Mouse (Mus musculus) embryonic facial prominence, embryonic 12.5 days (tissue): ENCODE results near the gene Slc22a26. TPM values are rescaled to one million over a fixed set of nuclear protein-coding genes. Genes with fewer than 3 reads are reported as not detected.
"Not testable (repeated sequence)": the region's sequence is repeated elsewhere in the genome, so short reads cannot be mapped to it uniquely, and the experiment has no call there.

Experiments used
- ATAC-seq: fragments of 200-750 bp; cut with Nextera tagmentation; 2 replicates; pipeline ENCODE4 v1.8.0; 2017; ENCODE audit not compliant: insufficient number of reproducible peaks, insufficient read depth, low FRiP score, low TSS enrichment
- H3K27ac ChIP-seq: fragments of 300-500 bp; sonication (generic); 2 replicates; pipeline ENCODE4 v1.5.1; 2016; ENCODE audit warnings: mild to moderate bottlenecking
- H3K27me3 ChIP-seq: fragments of 300-500 bp; sonication (generic); 2 replicates; pipeline ENCODE4 v1.6.1; 2016; ENCODE audit warnings: mild to moderate bottlenecking, moderate library complexity
- H3K36me3 ChIP-seq: fragments of 300-500 bp; sonication (generic); 2 replicates; pipeline ENCODE4 v1.6.1; 2016; ENCODE audit warnings: mild to moderate bottlenecking
- H3K4me1 ChIP-seq: fragments of 300-500 bp; sonication (generic); 2 replicates; pipeline ENCODE4 v1.6.1; 2016
- H3K4me2 ChIP-seq: fragments of 300-500 bp; sonication (generic); replicated peaks from 2 replicates; pipeline ENCODE4 v1.6.1; 2016; ENCODE audit warnings: mild to moderate bottlenecking, moderate library complexity
- H3K4me3 ChIP-seq: fragments of 300-500 bp; sonication (generic); 2 replicates; pipeline ENCODE4 v1.5.1; 2016; ENCODE audit warnings: mild to moderate bottlenecking
- H3K9ac ChIP-seq: fragments of 300-500 bp; sonication (generic); 2 replicates; pipeline ENCODE4 v1.6.1; 2016; ENCODE audit warnings: mild to moderate bottlenecking, moderate library complexity
- H3K9me3 ChIP-seq: fragments of 300-500 bp; sonication (generic); 2 replicates; pipeline ENCODE4 v1.6.1; 2016; ENCODE audit warnings: mild to moderate bottlenecking, moderate library complexity
- WGBS: fragments of 180-500 bp; shearing (Covaris S2); methylation state at CpG from one replicate; pipeline ENCODE4 v1.1.7; 2016; 5-methylcytosine and 5-hydroxymethylcytosine counted together
- polyA plus RNA-seq: library from polyadenylated mRNA; unstranded; fragments of >200 nt; fragmentation: Nextera tagmentation; extraction: Ambion mirVana; gene quantifications from 2 replicates; pipeline ENCODE4 v1.2.1, GENCODE M21; 2016

The Slc22a26 gene
- not detected in 2 replicates for polyA plus RNA-seq

GRCm38 (mm10) chr19:7802571-7802970 is at the start of gene Slc22a26:
Gene Slc22a26, minus strand, starts transcription at chr19:7802667.
- H3K27ac ChIP-seq = no peak within 1 kb of the TSS
- H3K4me1 ChIP-seq = no peaks in the 10 kb centered on the region
- H3K4me3 ChIP-seq = no peak within 1 kb of the TSS
- ATAC-seq = no peak
- H3K36me3 ChIP-seq = no peaks in the 10 kb centered on the region
- 79% methylated on average over 1 of the region's 1 CpGs for WGBS
- H3K9me3 ChIP-seq = no peaks in the 10 kb centered on the region
- no peak within 1 kb of the TSS for H3K9ac ChIP-seq
- no peak within 1 kb of the TSS for H3K4me2 ChIP-seq
- H3K27me3 ChIP-seq = no peaks in the 10 kb centered on the region

- H3K4me1 ChIP-seq = no peaks in the 10 kb centered on the region
- no peaks in the 10 kb centered on the region for H3K27me3 ChIP-seq
- no peaks in the 10 kb centered on the region for H3K36me3 ChIP-seq
- WGBS = 72% methylated on average over 2 of the region's 2 CpGs
- ATAC-seq = no peak
- peaks cover 11% of the 10 kb centered on the region; the same call in 1 of the 2 replicates for H3K9me3 ChIP-seq
- no peak overlapping the region for H3K27ac ChIP-seq
- no peak overlapping the region for H3K4me2 ChIP-seq
- H3K4me3 ChIP-seq = no peak overlapping the region
- no peak overlapping the region for H3K9ac ChIP-seq
Measured at GRCm38 (mm10) chr19:7829851-7830250, 27.4 kb upstream of the Slc22a26 start.

GRCm38 (mm10) chr19:7790571-7790970 is 11.9 kb downstream of the Slc22a26 start:
- Histone ChIP-seq H3K27me3 (no peaks in the 10 kb centered on the region), H3K9me3 (no peaks in the 10 kb centered on the region), H3K4me2 (no peak overlapping the region), H3K4me1 (no peaks in the 10 kb centered on the region), H3K27ac (no peak overlapping the region), H3K36me3 (no peaks in the 10 kb centered on the region), H3K9ac (no peak overlapping the region), H3K4me3 (no peak overlapping the region)
- ATAC-seq = no peak
- WGBS = 89% methylated on average over 1 of the region's 1 CpGs

GRCm38 (mm10) chr19:7775306-7775705 is 27.2 kb downstream of the Slc22a26 start:
- no peak overlapping the region for H3K9ac ChIP-seq
- H3K4me3 ChIP-seq = no peak overlapping the region
- no peaks in the 10 kb centered on the region for H3K27me3 ChIP-seq
- 74% methylated on average over 4 of the region's 4 CpGs for WGBS
- H3K27ac ChIP-seq = no peak overlapping the region
- no peaks in the 10 kb centered on the region for H3K9me3 ChIP-seq
- H3K4me1 ChIP-seq = no peaks in the 10 kb centered on the region
- H3K4me2 ChIP-seq = no peak overlapping the region
- no peaks in the 10 kb centered on the region for H3K36me3 ChIP-seq
- ATAC-seq = no peak

GRCm38 (mm10) chr19:7766124-7766523 is 36.3 kb downstream of the Slc22a26 start:
- 82% methylated on average over 2 of the region's 2 CpGs for WGBS
- Histone ChIP-seq H3K9me3 (no peaks in the 10 kb centered on the region), H3K9ac (no peak overlapping the region), H3K27ac (no peak overlapping the region), H3K27me3 (no peaks in the 10 kb centered on the region), H3K4me2 (no peak overlapping the region), H3K4me1 (no peaks in the 10 kb centered on the region), H3K36me3 (no peaks in the 10 kb centered on the region), H3K4me3 (no peak overlapping the region)
- no peak for ATAC-seq

- Histone ChIP-seq H3K9me3 (no peaks in the 10 kb centered on the region), H3K9ac (no peak overlapping the region), H3K27me3 (no peaks in the 10 kb centered on the region), H3K4me2 (no peak overlapping the region), H3K36me3 (no peaks in the 10 kb centered on the region), H3K4me3 (no peak overlapping the region), H3K27ac (no peak overlapping the region), H3K4me1 (no peaks in the 10 kb centered on the region)
- 86% methylated on average over 3 of the region's 3 CpGs for WGBS
- no peak for ATAC-seq
Measured at GRCm38 (mm10) chr19:7765599-7765998, 36.9 kb downstream of the Slc22a26 start.

GRCm38 (mm10) chr19:7753371-7753770 is 49.1 kb downstream of the Slc22a26 start:
- not testable (repeated sequence) for H3K9me3 ChIP-seq, H3K4me2 ChIP-seq, H3K36me3 ChIP-seq, H3K4me3 ChIP-seq, H3K4me1 ChIP-seq, H3K9ac ChIP-seq, ATAC-seq, H3K27me3 ChIP-seq, H3K27ac ChIP-seq
- 69% methylated on average over 13 of the region's 13 CpGs for WGBS

Other genes with a start within 250 kb of the Slc22a26 start
- 7.2 and 7.4 TPM in 2 replicates for gene Pla2g16, start 245.2 kb downstream of the Slc22a26 start, polyA plus RNA-seq
- 0.11 and 0.17 TPM in 2 replicates for gene Lgals12, start 195.5 kb downstream of the Slc22a26 start, polyA plus RNA-seq
- gene Hrasls5, start 190.1 kb downstream of the Slc22a26 start, polyA plus RNA-seq = not detected in 2 replicates
- gene Slc22a19, start 91.4 kb downstream of the Slc22a26 start, polyA plus RNA-seq = not detected in 2 replicates
- not detected in 2 replicates for gene Slc22a27, start 163.4 kb upstream of the Slc22a26 start, polyA plus RNA-seq